Mouse (Mus musculus): ENCODE data around the gene Sox5.

- TF ChIP-seq CTCF (IDR thresholded peaks at IDR 0.05; ENCODE audit: borderline replicate concordance, insufficient read depth, low read length) (no peak), POLR2A (IDR thresholded peaks at IDR 0.05; ENCODE audit: low read depth, low read length) (no peak)
Observed at GRCm38 (mm10) chr6:144742559-144742958, 39.2 kb downstream of the Sox5 start.

Data from embryonic fibroblast, embryonic 13.5 days (primary cell).